8 mouse cellular contexts compared by ENCODE assay signal in the genomic region with DNA sequence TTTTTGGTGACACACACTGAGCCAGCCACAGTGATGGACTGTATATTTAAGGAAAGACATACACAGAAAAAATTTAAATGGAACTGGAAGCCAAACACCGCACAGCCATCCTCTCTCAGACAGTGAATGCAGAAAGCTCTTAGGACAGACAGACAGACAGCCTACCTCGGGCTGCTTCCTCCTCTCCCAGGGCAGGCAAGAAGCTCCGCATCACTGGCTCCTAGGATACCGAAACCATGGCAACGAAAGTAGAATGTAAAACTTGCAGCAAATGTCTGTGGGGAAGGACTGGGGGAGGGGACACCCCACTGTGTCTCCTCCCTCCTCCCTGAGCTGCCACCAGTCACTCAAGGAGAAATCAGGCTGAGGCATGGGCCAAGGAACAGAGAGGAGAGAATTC. TPM values are rescaled to one million over a fixed set of nuclear protein-coding genes. Genes with fewer than 3 reads are reported as not detected.
A peak's percentile ranks its signal among the peaks of the same experiment; 100 is the strongest.
DNase-seq lines count a peak whose midpoint lies in the region; ATAC-seq and TF ChIP-seq lines count a peak whose summit lies in the region.

No protein-coding gene starts in this region.

- TF ChIP-seq CTCF in spleen, adult 2 months (IDR thresholded peaks at IDR 0.05; ENCODE audit: extremely low read depth, insufficient read depth, insufficient read length, insufficient replicate concordance): no peak

- no peak overlapping the region for H3K4me3 ChIP-seq in spleen, adult 2 months (ENCODE audit: extremely low read depth, insufficient read depth, insufficient read length)
- no peak overlapping the region for H3K4me3 ChIP-seq in embryonic facial prominence, embryonic 13.5 days
- H3K4me3 ChIP-seq in kidney, embryonic 14.5 days (ENCODE audit: low read length): no peak overlapping the region
- H3K4me3 ChIP-seq in limb, embryonic 14.5 days (replicated peaks; ENCODE audit: low read length): no peak overlapping the region

- peaks cover 12% of the 10 kb centered on the region for H3K36me3 ChIP-seq in spleen, adult 2 months (ENCODE audit: control insufficient read depth, insufficient read depth, low read length)
- H3K36me3 ChIP-seq in embryonic facial prominence, embryonic 13.5 days: peaks cover 54% of the 10 kb centered on the region
- peaks cover 49% of the 10 kb centered on the region for H3K36me3 ChIP-seq in kidney, embryonic 14.5 days (ENCODE audit: control insufficient read depth, insufficient read depth, low read length)
- peaks cover 53% of the 10 kb centered on the region for H3K36me3 ChIP-seq in limb, embryonic 14.5 days (ENCODE audit: control insufficient read depth, insufficient read depth, low read length)

- no peak for TF ChIP-seq POLR2A in spleen, adult 2 months (IDR thresholded peaks at IDR 0.05; ENCODE audit: low read depth, low read length)
- TF ChIP-seq POLR2A in limb, embryonic 14.5 days (IDR thresholded peaks at IDR 0.05; ENCODE audit: borderline replicate concordance, extremely low read depth, insufficient read depth, insufficient read length): no peak

- H3K9me3 ChIP-seq in embryonic facial prominence, embryonic 13.5 days: no peaks in the 10 kb centered on the region
- H3K9me3 ChIP-seq in kidney, embryonic 14.5 days (ENCODE audit: control insufficient read depth, low read length): no peaks in the 10 kb centered on the region
- H3K9me3 ChIP-seq in limb, embryonic 14.5 days (ENCODE audit: control insufficient read depth, low read length): no peaks in the 10 kb centered on the region

- peak in 1 of 2 experiments; percentile 59 for DNase-seq in spleen, adult 2 months (ENCODE audit: low read depth in 1 of 2, low spot score in 2 of 2)
- no peak for DNase-seq in spleen, adult 18-20 months
- no peak for DNase-seq in limb, embryonic 14.5 days (ENCODE audit: low spot score)
- DNase-seq in retina, postnatal 1 day: peak; percentile 82
- DNase-seq in urinary bladder, postnatal 36 days (ENCODE audit: low spot score in 2 of 2): no peak

- no peak for ATAC-seq in embryonic facial prominence, embryonic 13.5 days (ENCODE audit: insufficient number of reproducible peaks, insufficient read depth, low FRiP score, low TSS enrichment, low read depth)
- ATAC-seq in kidney, embryonic 14.5 days (ENCODE audit: low FRiP score, low TSS enrichment): no peak
- no peak for ATAC-seq in limb, embryonic 14.5 days (ENCODE audit: low FRiP score, low read depth)
- ATAC-seq in cerebellum, adult (ENCODE audit: insufficient number of reproducible peaks, low FRiP score, low TSS enrichment): no peak

- peaks cover 67% of the 10 kb centered on the region for H3K4me1 ChIP-seq in spleen, adult 2 months (ENCODE audit: control insufficient read depth, insufficient read depth, insufficient read length)
- peaks cover 71% of the 10 kb centered on the region for H3K4me1 ChIP-seq in embryonic facial prominence, embryonic 13.5 days
- peaks cover 31% of the 10 kb centered on the region for H3K4me1 ChIP-seq in kidney, embryonic 14.5 days (ENCODE audit: control insufficient read depth, insufficient read depth, low read length)
- peaks cover 43% of the 10 kb centered on the region for H3K4me1 ChIP-seq in limb, embryonic 14.5 days (ENCODE audit: control insufficient read depth, insufficient read depth, low read length)

- H3K27me3 ChIP-seq in spleen, adult 2 months (ENCODE audit: control insufficient read depth, insufficient read depth, low read length): no peaks in the 10 kb centered on the region
- H3K27me3 ChIP-seq in embryonic facial prominence, embryonic 13.5 days: no peaks in the 10 kb centered on the region
- H3K27me3 ChIP-seq in kidney, embryonic 14.5 days (ENCODE audit: control insufficient read depth, insufficient read depth, low read length): no peaks in the 10 kb centered on the region
- no peaks in the 10 kb centered on the region for H3K27me3 ChIP-seq in limb, embryonic 14.5 days (ENCODE audit: control insufficient read depth, insufficient read depth, low read length)

- WGBS in spleen, adult 2 months: 11% methylated on average over 5 of the region's 5 CpGs
- WGBS in embryonic facial prominence, embryonic 13.5 days: 32% methylated on average over 5 of the region's 5 CpGs
- WGBS in kidney, embryonic 14.5 days: 35% methylated on average over 5 of the region's 5 CpGs
- 42% methylated on average over 5 of the region's 5 CpGs for WGBS in limb, embryonic 14.5 days

- H3K4me2 ChIP-seq in embryonic facial prominence, embryonic 13.5 days: no peak overlapping the region
- no peak overlapping the region for H3K4me2 ChIP-seq in kidney, embryonic 14.5 days (replicated peaks; ENCODE audit: low read depth, low read length)
- no peak overlapping the region for H3K4me2 ChIP-seq in limb, embryonic 14.5 days (replicated peaks; ENCODE audit: low read depth, low read length, severe bottlenecking)

- H3K9ac ChIP-seq in embryonic facial prominence, embryonic 13.5 days: peak overlapping the region; percentile 12; the same call in 1 of the 2 replicates
- H3K9ac ChIP-seq in kidney, embryonic 14.5 days (ENCODE audit: low read depth, low read length): no peak overlapping the region
- no peak overlapping the region for H3K9ac ChIP-seq in limb, embryonic 14.5 days (ENCODE audit: low read depth, low read length, severe bottlenecking)

- H3K27ac ChIP-seq in spleen, adult 2 months (ENCODE audit: insufficient read depth, low read length): peak overlapping the region; percentile 94
- peak overlapping the region; percentile 99 for H3K27ac ChIP-seq in embryonic facial prominence, embryonic 13.5 days
- H3K27ac ChIP-seq in kidney, embryonic 14.5 days (ENCODE audit: low read depth, low read length): peak overlapping the region; percentile 12; the same call in 1 of the 2 replicates
- 0 out of 2 replicates have a peak overlapping the region, but pooled peaks have one; percentile 26 for H3K27ac ChIP-seq in limb, embryonic 14.5 days (replicated peaks; ENCODE audit: low read depth, low read length)

RNA-seq across cellular contexts. Expression of gene Dnajb12, which starts 18.2 kb away (rescaled TPM):
- polyA plus RNA-seq in spleen, adult 2 months (2012; rRNA removed): 29.9 and 32.4 TPM in 2 replicates
- 20.5 and 20.7 TPM in 2 replicates for polyA plus RNA-seq in embryonic facial prominence, embryonic 13.5 days (2015; fragmentation: Nextera tagmentation; extraction: Ambion mirVana)
- polyA plus RNA-seq in kidney, embryonic 14.5 days (2014; fragmentation: Nextera tagmentation; extraction: Ambion mirVana): 24.6 and 36.0 TPM in 2 replicates
- 34.1 and 37.1 TPM in 2 replicates for polyA plus RNA-seq in limb, embryonic 14.5 days (2012; rRNA removed)
- polyA plus RNA-seq in limb, embryonic 14.5 days (2014; fragmentation: Nextera tagmentation; extraction: Ambion mirVana): 26.0 and 26.3 TPM in 2 replicates

RNA-seq across cellular contexts. Expression of gene Ddit4, which starts 54.1 kb away (rescaled TPM):
- 152 and 168 TPM in 2 replicates for polyA plus RNA-seq in spleen, adult 2 months (2012; rRNA removed)
- polyA plus RNA-seq in embryonic facial prominence, embryonic 13.5 days (2015; fragmentation: Nextera tagmentation; extraction: Ambion mirVana): 86.5 and 93.1 TPM in 2 replicates
- 1.8 and 2.9 TPM in 2 replicates for polyA plus RNA-seq in kidney, embryonic 14.5 days (2014; fragmentation: Nextera tagmentation; extraction: Ambion mirVana)
- 117 and 138 TPM in 2 replicates for polyA plus RNA-seq in limb, embryonic 14.5 days (2012; rRNA removed)
- polyA plus RNA-seq in limb, embryonic 14.5 days (2014; fragmentation: Nextera tagmentation; extraction: Ambion mirVana): 8.5 and 8.6 TPM in 2 replicates

Comparison
In these comparisons a context has a peak if more than half of its experiments do, and no peak if none do; other contexts are left out.
1. H3K27ac ChIP-seq: peak in every context shown above with its lines; median percentile 99 in embryonic facial prominence, embryonic 13.5 days; 94 in spleen, adult 2 months; 26 in limb, embryonic 14.5 days; 12 in kidney, embryonic 14.5 days.